Mouse (Mus musculus) bone marrow macrophage, adult 2 months (primary cell): Measurements from ENCODE around the gene Fam193a. TPM values are rescaled to one million over a fixed set of nuclear protein-coding genes. Genes with fewer than 3 reads are reported as not detected.

Source experiments
- H3K27ac ChIP-seq: 2 replicates; pipeline ENCODE4 v1.5.1; 2012; ENCODE audit warnings: low read depth, low read length; ENCODE audit not compliant: insufficient read depth
- H3K4me1 ChIP-seq: 2 replicates; pipeline ENCODE4 v1.6.1; 2012; ENCODE audit warnings: low read length; ENCODE audit not compliant: control insufficient read depth, insufficient read depth
- H3K4me3 ChIP-seq: 2 replicates; pipeline ENCODE4 v1.5.1; 2012; ENCODE audit warnings: mild to moderate bottlenecking, low read length, moderate library complexity; ENCODE audit not compliant: insufficient read depth
- CTCF ChIP-seq: IDR thresholded peaks from 2 replicates; pipeline ENCODE4 v1.5.1; 2012; ENCODE audit warnings: low read depth, mild to moderate bottlenecking, low read length, moderate library complexity
- POLR2A ChIP-seq: IDR thresholded peaks from 2 replicates; pipeline ENCODE4 v1.6.1; 2012; ENCODE audit warnings: mild to moderate bottlenecking, low read depth, low read length, borderline replicate concordance
- polyA plus RNA-seq: library from polyadenylated mRNA; stranded (reverse); fragments of >200 nt; gene quantifications from 2 replicates; pipeline ENCODE4 v1.2.4, GENCODE M21; 2012; ENCODE audit not compliant: missing spikeins, insufficient read depth, insufficient read length

Gene Fam193a
- polyA plus RNA-seq, 1 experiment, result 21.9 TPM

DNA sequence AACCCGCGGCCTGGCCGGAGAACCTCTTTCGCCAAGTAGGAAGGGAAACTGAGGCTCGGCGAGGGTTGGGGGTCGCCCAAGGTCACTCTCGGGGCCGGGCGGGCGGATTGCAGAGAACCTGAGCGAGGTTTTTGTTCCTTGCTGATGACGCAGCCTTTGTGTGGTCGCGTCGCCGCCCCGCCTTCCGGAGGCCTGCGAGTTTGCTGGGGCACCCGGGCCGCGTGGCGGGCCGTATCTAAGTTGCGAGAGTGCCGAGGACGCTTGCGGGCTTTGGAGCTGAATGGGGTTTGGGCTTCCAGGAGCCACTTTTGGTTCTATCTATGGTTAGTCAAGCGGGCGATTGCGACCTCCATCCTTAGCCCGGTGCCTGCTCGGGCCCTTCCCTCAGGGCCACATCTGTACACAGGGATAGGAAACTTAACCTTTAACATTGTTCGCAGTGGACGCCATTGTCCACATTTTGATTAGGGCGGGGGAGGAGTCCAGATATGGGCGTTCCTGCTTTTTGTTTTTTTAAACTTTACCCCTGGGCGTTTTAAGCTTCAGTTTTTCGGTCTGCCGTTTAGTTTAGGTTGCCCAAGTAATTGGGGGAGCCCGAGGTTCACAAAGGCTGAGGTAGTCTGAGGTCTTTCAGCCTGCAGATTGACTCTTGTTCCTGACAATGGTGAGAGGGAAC is 32.8 kb upstream of the Fam193a start:
- peak overlapping the region; percentile 95 for H3K27ac ChIP-seq
- peak overlapping the region; percentile 98 for H3K4me3 ChIP-seq
- TF ChIP-seq CTCF (peak; percentile 14; the same call in 1 of the 2 replicates), POLR2A (no peak)
- H3K4me1 ChIP-seq, result peaks cover 29% of the 10 kb centered on the region

DNA sequence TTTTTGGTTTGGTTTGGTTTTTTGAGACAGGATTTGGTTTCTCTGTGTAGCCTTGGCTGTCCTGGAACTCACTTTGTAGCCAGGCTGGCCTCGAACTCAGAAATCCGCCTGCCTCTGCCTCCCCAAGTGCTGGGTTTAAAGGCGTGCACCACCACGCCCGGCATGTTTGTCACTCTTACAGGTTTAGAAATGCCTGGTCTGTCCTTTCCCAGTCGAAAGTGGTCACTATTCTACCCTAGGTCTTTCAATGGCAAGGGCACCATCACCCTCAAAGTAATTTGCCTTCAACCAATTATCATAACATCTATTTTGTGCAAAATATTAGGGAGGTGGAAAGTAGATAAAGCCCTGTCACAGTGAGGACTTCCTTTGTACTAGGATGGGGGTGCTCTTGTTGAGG is 29.5 kb upstream of the Fam193a start:
- H3K27ac ChIP-seq, result no peak overlapping the region
- TF ChIP-seq POLR2A (no peak), CTCF (no peak)
- no peak overlapping the region for H3K4me3 ChIP-seq
- peaks cover 25% of the 10 kb centered on the region for H3K4me1 ChIP-seq

DNA sequence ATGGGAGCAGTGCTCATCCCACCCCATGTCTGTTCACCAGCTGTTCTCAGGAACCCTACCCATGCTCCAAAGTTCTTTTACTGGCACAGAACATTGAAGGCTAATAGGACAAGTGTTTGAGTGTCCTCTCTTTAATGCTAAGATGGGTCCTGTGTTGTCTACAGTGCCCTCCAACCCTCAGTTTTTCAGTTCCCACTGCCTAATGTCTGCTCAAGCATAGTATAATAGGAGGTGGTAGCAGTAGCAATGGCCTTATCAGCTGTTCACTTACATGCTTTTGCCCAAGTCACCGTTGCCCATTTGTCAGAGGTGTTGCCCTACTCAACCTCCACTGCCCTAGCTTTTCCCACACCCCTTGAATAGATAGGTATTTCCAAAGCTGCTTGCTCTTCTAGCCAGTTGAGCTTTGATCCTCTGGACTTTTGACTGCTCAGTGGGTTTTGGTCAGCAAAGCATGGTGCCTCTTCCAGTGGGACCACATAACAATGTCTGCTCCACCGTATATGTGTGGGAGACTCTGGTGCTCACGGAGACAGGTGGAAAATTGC is 17.6 kb upstream of the Fam193a start:
- TF ChIP-seq POLR2A (no peak), CTCF (no peak)
- no peak overlapping the region for H3K4me3 ChIP-seq
- no peak overlapping the region for H3K27ac ChIP-seq
- H3K4me1 ChIP-seq, result peaks cover under 1% of the 10 kb centered on the region; the same call in 1 of the 2 replicates

GRCm38 (mm10) chr5:34360261-34360660 is 9.5 kb upstream of the Fam193a start:
- TF ChIP-seq CTCF, result no peak
- no peak for TF ChIP-seq POLR2A
- 0 out of 2 replicates have a peak, but pooled peaks cover 3% of the 10 kb centered on the region for H3K4me1 ChIP-seq
- no peak overlapping the region for H3K4me3 ChIP-seq
- H3K27ac ChIP-seq, result no peak overlapping the region

DNA sequence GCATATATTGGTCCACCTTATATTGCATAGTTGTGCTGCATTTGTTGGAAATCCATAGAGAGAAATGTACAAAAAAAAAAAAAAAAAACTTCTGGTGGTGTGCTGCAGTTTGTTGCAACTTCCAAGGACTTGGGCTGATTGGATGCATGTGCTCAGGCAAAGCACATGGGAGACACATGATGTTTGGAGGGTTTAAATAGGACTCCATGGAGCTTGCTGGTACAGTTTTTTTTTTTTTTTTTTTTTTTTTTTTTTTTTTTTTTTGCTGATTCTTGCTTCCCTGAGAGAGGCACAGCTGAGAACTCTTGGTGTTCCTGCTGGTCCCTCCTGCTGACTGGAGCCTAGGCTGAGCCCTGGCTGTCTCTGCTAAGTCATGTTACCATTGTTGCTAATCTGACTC is 6.6 kb upstream of the Fam193a start:
- Histone ChIP-seq H3K4me1 (0 out of 2 replicates have a peak, but pooled peaks cover 3% of the 10 kb centered on the region), H3K4me3 (no peak overlapping the region), H3K27ac (peak overlapping the region; percentile 33; the same call in 1 of the 2 replicates)
- TF ChIP-seq POLR2A (no peak), CTCF (no peak)

GRCm38 (mm10) chr5:34368551-34369290 is 1.0 kb upstream of the Fam193a start:
- no peak for TF ChIP-seq CTCF
- TF ChIP-seq POLR2A, result no peak
- Histone ChIP-seq H3K27ac (no peak overlapping the region; the same call in 1 of the 2 replicates), H3K4me3 (peak overlapping the region; percentile 72), H3K4me1 (peaks cover 16% of the 10 kb centered on the region)

- TF ChIP-seq POLR2A (no peak), CTCF (no peak)
- Histone ChIP-seq H3K27ac (no peak overlapping the region), H3K4me3 (peak overlapping the region; percentile 68), H3K4me1 (peaks cover 20% of the 10 kb centered on the region)
Measured at GRCm38 (mm10) chr5:34370022-34370823, 490 bp downstream of the Fam193a start.

DNA sequence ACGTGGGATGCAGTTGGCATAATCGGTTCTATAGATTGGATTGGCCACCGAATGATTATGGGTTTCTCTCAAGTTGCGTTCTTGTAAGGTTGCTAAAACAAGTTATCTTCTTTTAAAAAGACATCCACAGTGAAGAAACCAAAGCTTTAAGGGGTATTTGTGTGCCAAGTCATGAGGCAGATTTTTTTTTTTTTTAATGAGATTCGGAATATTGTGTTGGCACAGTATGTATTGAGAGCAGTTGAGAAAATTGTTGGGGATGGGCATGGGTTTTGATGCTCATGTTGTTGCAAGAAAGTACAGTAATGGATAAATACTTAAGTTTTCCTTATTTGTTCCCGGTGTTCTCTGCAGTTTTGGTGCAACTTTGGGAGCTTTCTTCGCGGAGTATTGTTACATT is 1.1 kb downstream of the Fam193a start:
- Histone ChIP-seq H3K27ac (no peak overlapping the region), H3K4me3 (peak overlapping the region; percentile 68), H3K4me1 (peaks cover 20% of the 10 kb centered on the region)
- TF ChIP-seq POLR2A (no peak), CTCF (no peak)

DNA sequence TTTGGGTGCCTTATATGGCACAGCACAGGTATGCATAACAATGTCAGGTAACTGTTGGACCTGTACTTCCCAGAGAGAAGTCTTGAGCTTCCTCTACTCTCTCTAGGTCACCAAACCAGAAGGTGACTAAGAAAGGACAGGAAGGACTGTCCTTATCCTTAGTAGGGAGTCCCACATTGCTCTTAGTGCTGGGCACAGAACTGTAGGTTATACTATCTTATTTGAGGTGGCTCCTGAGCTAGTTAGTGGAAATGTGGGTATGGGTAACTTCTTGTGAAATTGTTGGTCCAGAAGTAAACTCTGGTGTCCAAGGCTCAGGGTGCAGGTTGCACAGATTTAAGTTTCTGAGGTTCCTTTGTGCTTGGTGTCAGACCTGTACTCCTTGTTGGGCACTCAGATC is 2.4 kb downstream of the Fam193a start:
- TF ChIP-seq CTCF, result no peak
- no peak for TF ChIP-seq POLR2A
- no peak overlapping the region for H3K4me3 ChIP-seq
- H3K27ac ChIP-seq, result no peak overlapping the region
- H3K4me1 ChIP-seq, result peaks cover 21% of the 10 kb centered on the region
